Mouse (Mus musculus): Measurements from ENCODE around the gene Dnah6.

DNA sequence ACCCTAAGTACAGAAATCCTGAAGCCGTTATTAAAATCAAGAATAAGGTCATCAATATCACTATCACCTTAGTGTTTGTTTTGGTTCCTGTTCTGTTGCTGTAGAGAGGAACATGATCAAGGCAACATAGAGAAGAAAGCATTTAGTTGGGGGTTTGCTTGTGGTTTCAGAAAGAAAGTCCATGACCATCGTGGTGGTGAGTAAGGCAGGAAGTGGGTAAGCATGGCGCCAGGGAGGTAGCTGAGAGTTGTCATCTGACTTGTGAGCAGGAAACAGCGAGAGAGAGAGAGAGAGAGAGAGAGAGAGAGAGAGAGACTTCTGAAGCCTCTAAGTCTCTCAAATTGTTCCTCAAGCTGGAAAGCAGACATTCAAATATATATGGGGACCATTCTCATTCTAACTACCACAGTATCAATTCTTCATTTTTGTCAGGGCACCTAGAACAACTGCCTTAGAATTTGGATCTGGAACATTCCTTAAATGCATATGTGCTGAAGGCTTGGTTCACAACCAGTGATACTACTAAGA, 10.9 kb downstream of the Dnah6 start:
- TF ChIP-seq CTCF (IDR thresholded peaks at IDR 0.05; ENCODE audit: low read depth, low read length) (no peak), TAL1 (conservative IDR thresholded peaks at IDR 0.05; ENCODE audit: low read depth, low read length) (no peak), POLR2AphosphoS5 (IDR thresholded peaks at IDR 0.05; ENCODE audit: insufficient replicate concordance, low read depth, low read length) (no peak), GATA1 (IDR thresholded peaks at IDR 0.05; ENCODE audit: borderline replicate concordance, low read length) (no peak)

All from G1E (cell line).